Mouse (Mus musculus) A20 (cell line): Measurements from ENCODE around the gene Olfr124.

Source experiments
- DNase-seq: peaks from one replicate; pipeline ENCODE4 v3.0.0-alpha.2; 2011; ENCODE audit warnings: low read depth, low spot score

The Olfr124 gene

DNA sequence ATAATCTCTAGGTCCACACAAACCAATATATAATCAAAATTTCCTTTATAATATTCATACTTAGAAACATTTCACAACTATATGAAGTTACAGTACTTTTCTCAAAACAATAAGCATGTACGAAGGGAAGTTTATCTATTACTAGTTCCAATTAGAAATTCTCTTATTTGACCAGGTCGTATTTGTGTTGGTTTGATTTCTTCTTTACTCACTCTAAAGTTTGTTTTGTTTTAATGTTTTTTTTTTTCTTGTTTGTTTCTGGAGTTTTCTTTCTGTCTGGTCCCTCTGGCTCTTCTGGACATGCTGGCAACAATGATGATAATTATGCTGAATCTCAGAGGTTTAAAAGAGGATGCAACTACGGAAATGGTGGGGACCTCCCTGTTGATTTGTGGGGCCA is at the start of gene Olfr124:
Gene Olfr124, plus strand, starts transcription at position 301 of the 400 bp plus-strand sequence.
- no peak for DNase-seq

DNA sequence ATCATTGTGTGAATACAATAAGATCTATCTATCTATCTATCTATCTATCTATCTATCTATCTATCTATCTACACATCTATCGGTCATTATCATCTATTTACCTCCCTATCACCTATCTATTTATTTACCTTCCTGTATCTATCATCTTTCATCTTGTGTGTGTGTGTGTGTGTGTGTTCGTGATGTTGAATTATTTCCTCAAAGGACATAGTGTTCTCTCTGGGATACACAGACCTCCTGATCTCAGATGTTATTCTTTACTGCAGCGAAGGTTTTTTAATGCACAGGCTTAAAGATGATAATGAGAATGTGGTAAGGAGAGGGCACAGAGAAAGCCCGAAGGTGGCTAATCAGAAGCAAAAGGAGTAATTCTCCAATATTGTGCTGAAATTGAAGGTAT is 31.4 kb upstream of the Olfr124 start, which contains the start of gene Olfr122:
Gene Olfr122, plus strand, starts transcription at position 301 of the 400 bp plus-strand sequence.
- no peak for DNase-seq

DNA sequence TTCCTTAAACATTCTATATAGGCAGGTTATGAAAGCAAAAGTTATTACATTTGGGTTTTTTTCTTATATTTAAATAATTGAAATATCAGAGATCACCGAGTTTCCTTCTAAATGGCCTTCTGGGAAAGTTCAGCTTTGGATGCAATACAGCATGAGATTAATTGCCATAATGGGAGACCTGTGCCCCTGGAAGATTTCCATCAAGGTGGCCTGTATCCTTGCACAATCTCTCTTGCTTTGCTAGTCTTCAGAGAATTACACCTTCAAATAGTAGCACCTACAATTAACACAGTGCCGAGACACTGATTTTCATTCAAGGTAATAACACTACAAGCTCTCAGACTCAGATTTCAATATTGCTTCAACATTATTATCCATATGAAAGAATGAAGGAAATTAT is 6.5 kb upstream of the Olfr124 start, which contains the start of gene Olfr123:
Gene Olfr123, plus strand, starts transcription at position 301 of the 400 bp plus-strand sequence.
- no peak for DNase-seq

DNA sequence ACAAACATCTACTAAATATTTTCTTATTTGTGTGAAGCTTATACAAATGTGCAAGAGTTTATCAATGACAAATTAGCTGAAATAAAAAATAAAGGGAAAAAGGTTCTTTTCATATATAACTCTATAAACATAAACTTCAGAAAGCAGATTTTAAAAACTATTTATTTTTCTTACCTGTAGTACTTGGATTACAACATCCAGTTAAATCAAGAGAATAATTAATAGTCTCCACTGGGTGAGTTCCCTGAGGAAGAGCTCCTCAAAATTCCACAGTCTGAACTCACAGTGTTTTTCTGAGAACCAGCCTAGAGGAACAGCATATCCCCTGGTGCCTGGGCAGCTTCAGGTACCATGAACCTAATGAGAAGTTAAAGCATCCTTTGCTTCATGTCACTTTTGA is 33.0 kb downstream of the Olfr124 start, which contains the start of gene Olfr125:
Gene Olfr125, plus strand, starts transcription at position 301 of the 400 bp plus-strand sequence.
- no peak for DNase-seq

DNA sequence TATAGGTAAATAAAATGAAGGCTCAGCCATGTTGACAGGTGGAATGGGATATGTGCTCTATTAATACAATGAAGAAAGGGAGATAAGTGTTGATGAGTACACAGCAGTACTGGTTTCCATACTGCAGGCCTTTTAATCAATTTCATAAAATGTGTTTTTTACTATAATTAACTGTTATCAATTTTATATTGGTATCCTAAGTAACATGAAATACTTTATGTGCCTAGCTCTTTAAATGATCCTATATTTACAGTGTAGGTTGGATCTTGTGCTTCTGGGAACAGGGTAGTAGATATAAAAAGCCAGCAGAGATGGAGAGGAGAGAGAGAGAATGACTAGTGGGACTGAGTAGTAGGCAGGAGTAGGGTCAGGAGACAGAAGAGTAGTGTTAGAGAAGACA is 47.5 kb downstream of the Olfr124 start, which contains the start of gene Olfr126:
Gene Olfr126, plus strand, starts transcription at position 301 of the 400 bp plus-strand sequence.
- DNase-seq = no peak
